Mouse (Mus musculus): ENCODE measurements around the gene Gmppb.

DNA sequence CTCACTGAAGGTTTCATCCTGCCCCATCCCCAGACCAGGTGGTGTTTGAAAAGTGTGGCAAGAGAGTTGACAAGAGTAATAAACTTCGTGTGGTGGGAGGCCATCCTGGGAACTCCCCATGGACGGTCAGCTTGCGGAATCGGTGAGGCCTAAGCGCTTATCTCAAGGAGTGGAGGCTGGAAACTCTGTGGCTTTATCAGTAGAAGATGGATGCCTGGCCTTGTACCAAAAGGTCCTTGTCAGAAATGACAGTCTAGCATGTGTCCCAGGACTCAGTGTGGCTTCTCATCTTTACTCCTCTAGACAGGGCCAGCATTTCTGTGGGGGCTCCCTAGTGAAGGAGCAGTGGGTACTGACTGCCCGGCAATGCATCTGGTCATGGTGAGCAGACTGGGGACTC is 34.5 kb downstream of the Gmppb start:
- TF ChIP-seq CTCF (IDR thresholded peaks at IDR 0.05; ENCODE audit: extremely low read depth, insufficient read depth, low read length) (no peak), POLR2A (IDR thresholded peaks at IDR 0.05; ENCODE audit: extremely low read depth, insufficient read depth, low read length) (no peak)
